Mouse (Mus musculus): ENCODE data around the gene Arsb.

Arsb gene

GRCm38 (mm10) chr13:93889991-93890390 is 118.6 kb downstream of the Arsb start:
- DNase-seq (ENCODE audit: low spot score in 2 of 2) = no peak

- DNase-seq (ENCODE audit: low spot score in 2 of 2) = no peak
Measured at GRCm38 (mm10) chr13:93891276-93891675, 119.8 kb downstream of the Arsb start.

- no peak for DNase-seq (ENCODE audit: low spot score in 2 of 2)
Measured at GRCm38 (mm10) chr13:93892101-93892500, 120.7 kb downstream of the Arsb start.

- no peak for DNase-seq (ENCODE audit: low spot score in 2 of 2)
Measured at GRCm38 (mm10) chr13:93894105-93894504, 122.7 kb downstream of the Arsb start.

- DNase-seq (ENCODE audit: low spot score in 2 of 2) = no peak
Measured at GRCm38 (mm10) chr13:93895430-93895829, 124.0 kb downstream of the Arsb start.

- no peak for DNase-seq (ENCODE audit: low spot score in 2 of 2)
Measured at GRCm38 (mm10) chr13:93897943-93898826, 126.8 kb downstream of the Arsb start.

GRCm38 (mm10) chr13:93899378-93900256 is 128.2 kb downstream of the Arsb start:
- DNase-seq (ENCODE audit: low spot score in 2 of 2) = no peak

GRCm38 (mm10) chr13:93900934-93901626 is 129.7 kb downstream of the Arsb start:
- DNase-seq (ENCODE audit: low spot score in 2 of 2) = no peak

GRCm38 (mm10) chr13:93902126-93902525 is 130.7 kb downstream of the Arsb start:
- DNase-seq (ENCODE audit: low spot score in 2 of 2) = no peak

GRCm38 (mm10) chr13:93906552-93907245 is 135.3 kb downstream of the Arsb start:
- DNase-seq (ENCODE audit: low spot score in 2 of 2) = no peak

GRCm38 (mm10) chr13:93907971-93908370 is 136.5 kb downstream of the Arsb start:
- DNase-seq (ENCODE audit: low spot score in 2 of 2) = no peak

GRCm38 (mm10) chr13:93909847-93910246 is 138.4 kb downstream of the Arsb start:
- no peak for DNase-seq (ENCODE audit: low spot score in 2 of 2)

- DNase-seq (ENCODE audit: low spot score in 2 of 2) = no peak
Measured at GRCm38 (mm10) chr13:93911037-93911436, 139.6 kb downstream of the Arsb start.

GRCm38 (mm10) chr13:93912326-93912915 is 141.0 kb downstream of the Arsb start:
- no peak for DNase-seq (ENCODE audit: low spot score in 2 of 2)

- DNase-seq (ENCODE audit: low spot score in 2 of 2) = no peak
Measured at GRCm38 (mm10) chr13:93914206-93914605, 142.8 kb downstream of the Arsb start.

- DNase-seq (ENCODE audit: low spot score in 2 of 2) = no peak
Measured at GRCm38 (mm10) chr13:93915641-93916570, 144.5 kb downstream of the Arsb start.

GRCm38 (mm10) chr13:93919536-93919935 is 148.1 kb downstream of the Arsb start:
- DNase-seq (ENCODE audit: low spot score in 2 of 2) = no peak

- DNase-seq (ENCODE audit: low spot score in 2 of 2) = no peak
Measured at GRCm38 (mm10) chr13:93920080-93920785, 148.8 kb downstream of the Arsb start.

- DNase-seq (ENCODE audit: low spot score in 2 of 2) = no peak
Measured at GRCm38 (mm10) chr13:93920786-93921300, 149.4 kb downstream of the Arsb start.
